Mouse (Mus musculus) heart, adult 2 months (tissue): ENCODE results near the gene Sdf2l1.

ENCODE experiments used
- CTCF ChIP-seq: fragments of 200-600 bp; IDR thresholded peaks from 2 replicates; pipeline ENCODE4 v1.8.1; 2022; ENCODE audit warnings: antibody characterized with exemption, mild to moderate bottlenecking, moderate library complexity
- POLR2A ChIP-seq: fragments of 200-500 bp; IDR thresholded peaks from 2 replicates; pipeline ENCODE4 v1.6.1; 2011; ENCODE audit warnings: mild to moderate bottlenecking, low read depth, low read length, control low read depth; ENCODE audit not compliant: insufficient read depth

GRCm38 (mm10) chr16:17168049-17168448 lies 35.9 kb upstream of the Sdf2l1 start:
- TF ChIP-seq CTCF: no peak
- TF ChIP-seq POLR2A: no peak
